Mouse (Mus musculus) neural tube, embryonic 14.5 days (tissue): ENCODE results near the gene Nkx3-2. TPM values are rescaled to one million over a fixed set of nuclear protein-coding genes. Genes with fewer than 3 reads are reported as not detected.

Experiments used
- ATAC-seq: fragments of 200-750 bp; cut with Nextera tagmentation; 2 replicates; pipeline ENCODE4 v1.8.0; 2017; ENCODE audit warnings: low read depth, mild to moderate bottlenecking, moderate TSS enrichment, moderate library complexity
- H3K27ac ChIP-seq: fragments of 300-500 bp; sonication (generic); 2 replicates; pipeline ENCODE4 v1.5.1; 2014; ENCODE audit warnings: low read depth, mild to moderate bottlenecking, control low read depth, low read length, moderate library complexity, mixed read lengths
- H3K27me3 ChIP-seq: fragments of 300-500 bp; sonication (generic); 2 replicates; pipeline ENCODE4 v1.6.1; 2014; ENCODE audit warnings: low read length; ENCODE audit not compliant: control insufficient read depth, insufficient read depth
- H3K36me3 ChIP-seq: fragments of 300-500 bp; sonication (generic); 2 replicates; pipeline ENCODE4 v1.6.1; 2014; ENCODE audit warnings: low read length, mixed read lengths; ENCODE audit not compliant: control insufficient read depth, insufficient read depth
- H3K4me1 ChIP-seq: fragments of 300-500 bp; sonication (generic); 2 replicates; pipeline ENCODE4 v1.6.1; 2014; ENCODE audit warnings: low read length; ENCODE audit not compliant: control insufficient read depth, insufficient read depth
- H3K4me2 ChIP-seq: fragments of 300-500 bp; sonication (generic); 2 replicates; pipeline ENCODE4 v1.6.1; 2014; ENCODE audit warnings: mild to moderate bottlenecking, low read depth, low read length, control low read depth
- H3K4me3 ChIP-seq: fragments of 300-500 bp; sonication (generic); 2 replicates; pipeline ENCODE4 v1.5.1; 2014; ENCODE audit warnings: low read depth, low read length, control low read depth, mixed read lengths
- H3K9ac ChIP-seq: fragments of 300-500 bp; sonication (generic); replicated peaks from 2 replicates; pipeline ENCODE4 v1.6.1; 2014; ENCODE audit warnings: low read depth, mild to moderate bottlenecking, control low read depth, low read length, mixed read lengths
- H3K9me3 ChIP-seq: fragments of 300-500 bp; sonication (generic); 2 replicates; pipeline ENCODE4 v1.6.1; 2016; ENCODE audit warnings: low read length; ENCODE audit not compliant: control insufficient read depth
- WGBS: fragments of 180-500 bp; shearing (Covaris S2); extraction: QIAGEN DNeasy Blood & Tissue Kit; methylation state at CpG from one replicate; pipeline ENCODE4 v1.1.7; 2014; 5-methylcytosine and 5-hydroxymethylcytosine counted together
- polyA plus RNA-seq: library from polyadenylated mRNA; unstranded; fragments of >200 nt; fragmentation: Nextera tagmentation; extraction: Ambion mirVana; gene quantifications from 2 replicates; pipeline ENCODE4 v1.2.1, GENCODE M21; 2014

Gene Nkx3-2
- polyA plus RNA-seq, 1 experiment from 2014 or later: not detected

DNA sequence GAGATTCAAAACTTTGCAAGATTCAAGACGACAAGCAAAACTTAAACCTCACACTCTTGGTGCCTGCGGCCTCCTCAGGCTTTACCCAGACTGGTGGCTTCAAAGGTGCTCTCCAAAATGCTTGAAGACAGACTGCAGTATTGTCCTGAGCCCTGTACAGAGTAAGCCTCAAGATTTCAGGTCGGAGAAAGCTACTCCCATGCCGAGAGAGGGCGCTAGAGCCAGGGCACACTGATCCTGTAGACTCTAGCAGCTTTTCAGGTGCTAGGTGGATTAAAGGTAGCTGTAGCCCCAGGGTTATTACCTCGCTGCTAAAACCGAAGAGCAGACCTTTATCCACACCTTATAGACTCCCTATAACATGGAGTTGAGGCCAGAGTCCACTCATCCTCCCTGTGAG, 20.1 kb downstream of the Nkx3-2 start:
- Histone ChIP-seq H3K4me3 (no peak overlapping the region), H3K4me1 (no peaks in the 10 kb centered on the region), H3K27me3 (peaks cover 38% of the 10 kb centered on the region), H3K9me3 (no peaks in the 10 kb centered on the region), H3K9ac (no peak overlapping the region), H3K36me3 (no peaks in the 10 kb centered on the region), H3K27ac (no peak overlapping the region), H3K4me2 (no peak overlapping the region)
- 10% methylated on average over 7 of the region's 7 CpGs for WGBS
- ATAC-seq: no peak

GRCm38 (mm10) chr5:41738817-41739216, 25.5 kb downstream of the Nkx3-2 start:
- Histone ChIP-seq H3K9me3 (no peaks in the 10 kb centered on the region), H3K36me3 (no peaks in the 10 kb centered on the region), H3K4me1 (no peaks in the 10 kb centered on the region), H3K4me3 (no peak overlapping the region), H3K27me3 (no peaks in the 10 kb centered on the region; the same call in 1 of the 2 replicates), H3K27ac (no peak overlapping the region), H3K4me2 (no peak overlapping the region), H3K9ac (no peak overlapping the region)
- ATAC-seq: no peak
- WGBS: 70% methylated on average over 6 of the region's 6 CpGs

DNA sequence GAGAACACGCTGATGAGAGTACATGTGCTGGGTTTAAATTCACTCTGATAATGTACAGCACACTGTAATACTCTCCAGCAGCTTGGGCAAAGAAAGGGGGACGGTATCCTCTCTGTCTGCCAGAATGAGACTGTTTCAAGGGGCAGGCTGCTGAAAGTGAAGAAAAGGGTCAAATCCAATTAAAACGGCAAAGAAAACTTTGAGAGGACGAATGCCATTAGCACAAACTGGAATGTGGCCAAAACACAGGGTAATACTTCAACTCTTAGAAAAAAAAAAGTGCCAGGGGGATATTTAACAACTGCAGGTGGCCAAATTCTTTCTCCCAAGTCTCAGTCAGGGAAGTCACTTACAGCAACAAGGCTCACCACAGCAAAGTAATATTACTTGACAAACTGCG, 27.3 kb downstream of the Nkx3-2 start:
- WGBS: 46% methylated on average over 5 of the region's 5 CpGs
- no peak overlapping the region for H3K4me2 ChIP-seq
- H3K36me3 ChIP-seq: no peaks in the 10 kb centered on the region
- no peak for ATAC-seq
- no peaks in the 10 kb centered on the region for H3K27me3 ChIP-seq
- no peaks in the 10 kb centered on the region for H3K9me3 ChIP-seq
- no peaks in the 10 kb centered on the region for H3K4me1 ChIP-seq
- H3K27ac ChIP-seq: no peak overlapping the region
- no peak overlapping the region for H3K4me3 ChIP-seq
- no peak overlapping the region for H3K9ac ChIP-seq

DNA sequence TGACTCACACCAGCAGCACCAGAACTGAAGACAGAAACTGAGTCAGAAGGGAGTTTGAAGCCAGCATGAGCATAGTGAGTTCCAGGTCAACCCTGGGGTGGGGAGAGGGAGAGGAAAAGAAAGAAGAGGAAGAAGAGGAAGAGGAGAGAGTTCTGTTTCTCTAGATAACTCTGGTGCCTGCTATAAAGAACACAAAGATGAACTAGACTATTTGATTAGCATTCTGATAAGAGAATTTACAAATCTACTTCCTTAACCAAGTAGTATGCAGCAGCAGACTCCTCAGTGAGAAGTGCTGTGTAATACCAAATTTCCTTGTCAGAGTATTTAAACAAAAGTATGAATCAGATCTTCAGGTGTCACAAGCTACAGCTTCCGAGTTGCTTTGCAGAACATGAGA, 37.3 kb downstream of the Nkx3-2 start:
- H3K9me3 ChIP-seq: no peaks in the 10 kb centered on the region
- no peak overlapping the region for H3K27ac ChIP-seq
- no peaks in the 10 kb centered on the region for H3K27me3 ChIP-seq
- H3K4me1 ChIP-seq: no peaks in the 10 kb centered on the region
- no peak overlapping the region for H3K9ac ChIP-seq
- no peak overlapping the region for H3K4me3 ChIP-seq
- no peaks in the 10 kb centered on the region for H3K36me3 ChIP-seq
- no peak for ATAC-seq
- no peak overlapping the region for H3K4me2 ChIP-seq
- WGBS: 86% methylated on average over 1 of the region's 1 CpGs

DNA sequence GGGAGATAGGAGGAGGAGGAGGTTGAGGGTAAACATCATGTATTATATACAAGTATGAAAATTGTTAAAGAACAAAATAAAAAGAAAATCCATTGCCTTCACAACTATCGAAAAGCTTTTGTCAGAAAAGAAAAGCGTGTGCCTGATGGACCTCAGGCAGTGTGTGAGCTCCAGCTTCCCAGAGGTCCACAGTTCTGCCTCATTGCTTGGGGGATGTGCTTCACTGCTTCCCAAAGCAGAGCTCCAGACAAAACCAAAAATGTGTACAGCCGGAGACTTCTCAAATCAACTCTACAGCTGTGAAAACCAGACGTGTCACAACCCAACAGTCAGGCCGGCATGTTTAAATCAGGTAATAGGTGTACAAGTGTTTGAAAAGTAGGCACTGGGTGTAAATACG, 38.7 kb downstream of the Nkx3-2 start:
- Histone ChIP-seq H3K36me3 (no peaks in the 10 kb centered on the region), H3K9me3 (no peaks in the 10 kb centered on the region), H3K4me2 (no peak overlapping the region), H3K4me3 (no peak overlapping the region), H3K27ac (no peak overlapping the region), H3K4me1 (no peaks in the 10 kb centered on the region), H3K27me3 (no peaks in the 10 kb centered on the region), H3K9ac (no peak overlapping the region)
- ATAC-seq: no peak
- 78% methylated on average over 6 of the region's 6 CpGs for WGBS

Other genes with a start within 250 kb of the Nkx3-2 start
- gene Rab28, start 56.3 kb downstream of the Nkx3-2 start, polyA plus RNA-seq: 60.7 and 65.2 TPM in 2 replicates
- gene Bod1l, start 79.8 kb upstream of the Nkx3-2 start, polyA plus RNA-seq: 33.8 and 35.3 TPM in 2 replicates